Mouse (Mus musculus) fat pad, adult 2 months (tissue): Measurements from ENCODE around the gene Magi1.

ENCODE experiments used
- DNase-seq: peaks from one replicate; pipeline ENCODE4 v3.0.0-alpha.2; 2011; ENCODE audit warnings: low read depth, low spot score; ENCODE audit errors: extremely low read depth

The Magi1 gene

GRCm38 (mm10) chr6:94069421-94069820 is 214.3 kb downstream of the Magi1 start:
- DNase-seq = no peak

DNA sequence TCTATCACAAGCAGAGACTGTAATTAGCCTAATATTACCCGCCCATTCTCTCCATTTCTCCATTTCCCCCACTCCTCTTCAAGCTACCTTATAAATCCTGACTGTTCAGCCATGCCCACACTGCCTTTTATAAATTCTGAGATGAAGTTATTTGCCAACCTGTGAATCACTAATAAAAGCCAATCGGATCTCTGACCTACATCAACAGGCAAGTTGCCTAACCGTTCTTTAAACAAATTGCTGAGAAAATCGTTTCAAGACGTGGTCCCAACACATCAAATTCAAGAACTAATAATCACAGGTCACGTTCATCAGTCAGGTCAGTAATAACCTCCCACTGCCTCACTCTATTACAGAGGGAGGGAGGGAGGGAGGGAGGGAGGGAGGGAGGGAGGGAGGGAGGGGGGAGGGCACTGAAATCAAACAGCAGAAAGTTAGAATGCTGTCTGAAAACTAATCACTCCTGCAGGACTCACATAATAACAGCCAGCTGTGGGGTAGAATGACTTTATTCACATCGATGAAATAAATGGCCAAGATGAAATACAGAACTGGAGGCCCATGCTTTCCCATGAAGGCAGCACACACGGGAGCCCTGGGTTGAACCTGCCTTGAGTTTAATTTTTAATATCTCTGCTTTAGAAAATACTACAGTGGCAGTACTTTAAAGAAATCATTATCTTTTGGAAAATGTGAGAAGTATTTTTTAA is 215.8 kb downstream of the Magi1 start:
- no peak for DNase-seq

GRCm38 (mm10) chr6:94064832-94065231 is 218.9 kb downstream of the Magi1 start:
- DNase-seq = no peak

DNA sequence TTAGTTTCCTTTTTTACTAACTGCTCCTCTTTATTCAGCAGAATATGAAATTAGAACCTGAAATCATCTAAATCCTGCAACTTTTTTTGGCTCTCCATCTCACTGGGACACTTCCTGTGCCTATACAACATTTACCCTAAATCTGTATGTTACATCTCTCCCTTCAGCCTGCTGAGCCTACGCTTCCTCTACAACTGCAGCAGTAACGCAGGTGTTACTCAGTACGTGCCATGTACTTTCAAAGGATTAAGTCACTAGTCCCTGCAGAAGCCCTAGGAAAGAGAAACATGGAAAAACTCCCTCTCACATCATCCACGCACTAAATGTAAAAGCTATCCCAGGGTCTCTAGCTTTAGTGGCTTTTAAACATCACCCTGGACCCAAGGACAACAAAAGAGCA is 220.2 kb downstream of the Magi1 start:
- no peak for DNase-seq

DNA sequence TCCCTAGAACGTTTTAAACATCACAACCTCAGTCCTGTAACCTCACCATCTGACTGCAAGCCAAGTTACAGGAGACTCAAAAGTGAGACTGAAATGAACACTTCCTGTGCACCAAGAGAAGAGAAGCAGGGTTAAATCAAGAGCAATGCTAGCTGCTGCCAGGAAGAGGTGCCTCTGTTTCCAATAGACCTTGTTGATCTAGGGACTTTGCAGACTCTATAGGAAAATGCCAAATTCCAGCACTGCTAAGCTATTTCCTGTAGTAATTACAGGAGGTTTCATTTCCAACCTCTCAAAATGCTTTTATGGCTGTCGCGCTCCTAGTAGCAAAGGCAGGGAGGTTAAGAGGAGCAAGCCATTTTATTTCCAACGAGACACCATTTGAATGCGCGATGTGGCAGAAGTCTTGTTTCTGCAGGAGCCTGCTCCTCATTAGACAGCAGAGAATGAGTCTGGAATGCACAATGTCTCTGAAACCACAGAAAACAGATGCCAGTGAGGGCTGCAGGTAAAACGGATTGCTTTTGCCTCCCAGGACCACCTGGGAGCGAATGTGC is 222.2 kb downstream of the Magi1 start:
- no peak for DNase-seq

DNA sequence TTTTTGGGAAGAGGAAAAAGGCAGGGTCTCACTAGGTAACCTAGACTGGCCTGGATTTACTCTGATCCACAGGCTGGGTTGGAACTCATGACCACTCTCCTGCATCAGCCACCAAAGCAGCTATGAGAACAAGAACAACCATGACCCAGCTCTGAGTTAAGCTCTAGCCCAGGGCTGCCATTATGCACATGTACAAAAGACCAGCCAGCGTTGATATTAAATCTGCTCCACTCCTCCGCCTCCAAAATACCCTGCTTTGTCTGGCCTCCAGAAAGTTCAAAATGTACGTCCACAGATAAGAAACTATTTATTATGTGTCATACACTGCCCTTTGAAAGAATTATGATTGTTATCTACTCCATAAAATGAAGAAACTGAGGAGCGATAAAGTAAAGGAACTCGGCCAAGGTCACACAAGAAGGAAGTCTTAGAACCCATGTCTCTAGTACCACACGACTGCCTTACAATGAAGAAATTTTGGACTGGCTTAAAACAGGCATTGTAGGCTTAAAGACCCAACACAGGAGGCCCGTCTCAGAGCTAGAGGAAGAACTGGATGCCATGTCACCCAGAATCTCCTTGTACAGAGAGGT is 223.0 kb downstream of the Magi1 start:
- DNase-seq = no peak

DNA sequence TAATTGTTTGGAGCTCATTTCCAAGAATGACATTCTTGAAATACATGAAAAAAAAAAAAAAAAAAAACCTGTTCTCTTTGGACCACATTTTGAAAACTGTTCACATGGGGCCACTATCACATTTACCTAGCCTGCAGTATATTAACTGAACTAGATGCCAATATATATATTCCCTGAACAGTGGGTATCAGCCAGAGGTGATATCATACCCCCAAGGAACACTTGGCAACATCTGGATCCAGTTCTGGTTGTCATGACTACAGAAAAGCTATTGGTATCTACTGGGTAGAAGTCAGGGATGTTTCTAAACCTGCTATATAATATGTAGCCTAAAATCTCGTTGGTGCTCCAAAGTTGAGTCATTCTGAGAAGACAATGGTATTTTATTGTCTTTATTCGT is 224.6 kb downstream of the Magi1 start:
- DNase-seq = no peak

DNA sequence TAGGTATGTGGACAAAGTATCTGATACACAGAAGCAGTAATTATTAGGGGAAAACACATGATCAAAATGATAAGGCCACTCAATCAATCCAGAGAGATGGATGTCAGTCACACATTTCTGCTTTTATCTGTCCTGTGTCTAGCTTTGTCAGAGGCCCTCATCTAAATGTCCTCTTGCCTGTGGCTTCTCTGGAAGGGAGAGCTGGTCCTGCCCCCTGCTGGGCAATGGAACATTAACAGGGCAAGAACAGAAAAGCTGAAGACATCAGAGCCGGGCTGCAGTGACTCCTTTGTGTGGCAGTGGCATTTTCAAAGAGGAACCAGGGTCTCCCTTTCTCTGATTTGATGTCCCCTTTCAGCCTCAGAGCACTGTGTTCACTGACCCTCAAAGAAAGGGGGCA is 229.8 kb downstream of the Magi1 start:
- DNase-seq = no peak

DNA sequence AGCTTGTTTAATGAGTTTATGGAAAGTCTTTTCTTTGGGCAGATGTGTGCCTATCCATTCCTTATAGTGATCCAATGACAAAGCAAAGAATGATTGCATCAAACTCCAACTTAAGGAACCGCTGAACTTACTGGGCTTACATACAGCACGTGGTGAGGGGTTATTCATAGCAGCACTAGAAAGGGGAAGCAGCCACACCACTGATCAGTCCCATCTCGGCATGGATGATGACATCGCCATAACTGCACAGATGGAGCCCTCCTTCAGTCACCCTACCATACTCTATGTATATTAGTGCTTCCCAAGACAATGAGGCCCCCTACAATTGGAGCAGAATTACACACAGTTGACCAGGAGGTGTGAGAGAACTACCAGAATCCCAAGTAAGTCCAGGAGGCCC is 238.5 kb downstream of the Magi1 start:
- no peak for DNase-seq

GRCm38 (mm10) chr6:94043461-94043860 is 240.3 kb downstream of the Magi1 start:
- DNase-seq = no peak

GRCm38 (mm10) chr6:94040093-94040492 is 243.6 kb downstream of the Magi1 start:
- no peak for DNase-seq

DNA sequence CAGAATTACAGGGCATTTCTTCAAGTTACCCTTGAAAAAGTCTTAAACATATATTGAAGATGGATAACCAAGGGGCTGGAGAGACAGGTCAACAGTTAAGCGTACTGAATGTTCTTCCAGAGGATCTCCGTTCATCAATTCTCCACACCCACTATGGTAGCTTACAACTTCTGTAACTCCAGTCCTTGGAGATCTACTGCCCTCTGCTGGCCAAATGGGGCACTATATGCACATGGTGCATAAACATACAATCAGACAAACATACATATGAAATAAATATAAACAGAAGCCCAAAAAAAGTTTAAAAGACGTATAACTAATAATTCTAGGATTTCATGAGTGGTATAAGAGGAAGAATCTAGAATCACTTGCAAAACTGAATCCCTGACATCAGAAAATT is 244.8 kb downstream of the Magi1 start:
- DNase-seq = no peak

DNA sequence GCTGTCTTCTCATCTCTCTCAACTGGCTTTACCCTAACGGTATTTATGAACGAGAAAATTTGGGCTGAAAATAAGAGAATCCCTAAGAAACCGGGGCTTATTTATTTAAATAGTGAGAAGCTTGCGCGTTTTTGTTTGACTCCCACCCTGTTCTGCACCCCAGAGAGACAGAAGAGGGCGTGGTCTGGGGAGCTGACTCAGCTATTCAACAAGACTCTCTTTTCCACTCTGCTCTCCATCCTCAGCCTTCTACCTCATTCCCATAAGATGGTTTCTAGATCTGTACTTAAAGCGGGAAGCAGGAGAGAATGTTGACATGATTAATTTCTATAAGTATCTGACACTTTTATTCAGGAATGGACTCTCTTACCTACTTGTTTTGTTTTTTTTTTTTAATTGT is 247.2 kb downstream of the Magi1 start:
- no peak for DNase-seq

GRCm38 (mm10) chr6:94026361-94026760 is 257.4 kb downstream of the Magi1 start:
- no peak for DNase-seq

DNA sequence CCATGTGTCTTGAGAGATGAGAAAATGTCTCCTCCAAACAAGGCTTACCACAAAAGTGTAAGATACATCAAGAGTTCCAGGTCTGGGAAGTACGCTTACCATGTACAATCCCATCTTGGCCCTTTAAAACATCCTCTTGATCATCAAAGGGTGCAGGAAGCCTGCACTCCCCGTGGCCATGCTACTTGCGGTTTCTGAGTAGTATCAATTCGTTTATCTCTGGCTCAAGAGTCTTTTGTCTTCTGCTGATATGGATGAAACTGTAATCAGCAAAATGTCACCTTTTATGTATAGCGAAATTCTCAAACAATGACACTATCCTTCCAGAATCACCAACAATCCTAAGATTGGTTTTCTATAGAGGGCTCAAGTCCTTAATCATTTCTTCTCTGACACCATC is 261.3 kb downstream of the Magi1 start:
- DNase-seq = no peak

DNA sequence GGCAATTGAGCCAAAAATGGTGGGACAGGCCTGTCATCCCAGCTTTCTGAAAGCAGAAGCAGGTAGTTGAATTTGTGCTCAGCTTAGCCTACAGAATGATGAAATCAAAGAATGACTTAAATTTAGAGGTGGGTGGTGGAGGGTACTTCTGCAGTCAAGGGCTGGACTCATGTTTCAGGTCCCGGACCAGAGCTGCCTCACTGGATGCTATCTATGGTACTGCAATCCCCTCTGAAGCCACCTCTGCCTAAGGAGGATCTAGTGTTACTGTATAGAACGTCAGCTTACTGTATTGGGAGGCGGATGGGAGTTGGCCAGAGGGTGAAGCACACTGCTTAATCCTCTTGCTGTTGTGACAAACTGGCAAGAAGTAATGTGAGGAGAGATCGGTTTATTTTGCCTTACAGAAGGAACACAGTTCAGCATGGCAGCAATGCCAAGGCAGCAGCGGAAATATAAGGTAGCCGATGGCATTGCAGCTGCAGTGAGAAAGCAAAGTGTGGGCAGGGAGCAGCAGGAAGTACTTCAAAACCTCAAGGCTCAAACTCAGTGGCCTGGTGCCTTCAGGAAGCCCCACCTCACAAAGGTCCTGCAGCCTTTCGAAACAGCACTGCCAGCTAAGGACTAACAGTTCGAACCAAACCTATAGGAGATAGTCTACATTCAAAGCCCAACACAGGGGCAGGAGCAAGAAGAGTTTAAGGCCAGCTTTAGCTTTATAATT is 262.3 kb downstream of the Magi1 start:
- DNase-seq = no peak

- no peak for DNase-seq
These were observed 263.2 kb downstream of the Magi1 start for GRCm38 (mm10) chr6:94020566-94020965.

- DNase-seq = no peak
These were observed 263.8 kb downstream of the Magi1 start for GRCm38 (mm10) chr6:94019935-94020334.

DNA sequence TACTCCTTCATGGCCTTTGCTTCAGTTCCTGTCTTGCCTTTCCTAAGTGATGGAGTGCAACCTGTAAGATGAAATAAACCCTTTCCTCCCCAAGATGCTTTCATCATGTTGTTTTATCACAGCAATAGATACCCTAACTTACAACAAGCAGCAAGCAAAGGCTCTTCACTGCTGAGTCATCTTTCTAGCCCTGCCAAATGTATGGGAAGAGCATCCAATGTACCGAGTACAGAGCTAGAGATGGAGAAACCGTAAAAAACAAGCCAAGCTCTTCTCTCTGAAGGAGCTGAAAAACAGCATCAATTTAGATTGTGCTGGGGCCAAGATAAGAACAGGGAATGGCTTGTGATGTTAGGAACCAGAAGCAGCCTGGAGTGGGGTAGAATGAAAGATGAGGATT is 270.0 kb downstream of the Magi1 start:
- no peak for DNase-seq

DNA sequence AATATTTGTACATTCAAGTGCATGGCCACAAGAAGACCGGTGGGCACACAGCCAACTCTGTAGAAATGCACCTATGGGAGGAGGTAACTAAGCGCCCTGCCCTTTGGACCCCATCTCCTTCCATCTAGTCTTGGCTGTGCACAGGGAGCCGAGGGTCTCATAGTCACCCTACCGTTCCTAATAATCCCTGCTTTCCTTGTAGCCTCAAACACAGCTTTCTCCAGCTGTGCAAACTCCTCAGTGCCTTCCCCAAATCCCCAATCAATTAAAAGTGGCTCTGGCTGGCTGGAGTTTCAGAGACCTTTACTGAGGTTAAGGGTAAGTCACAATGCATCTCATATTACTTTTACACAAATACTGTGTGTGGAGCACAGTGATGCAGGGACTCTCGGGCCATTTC is 271.8 kb downstream of the Magi1 start:
- DNase-seq = no peak

DNA sequence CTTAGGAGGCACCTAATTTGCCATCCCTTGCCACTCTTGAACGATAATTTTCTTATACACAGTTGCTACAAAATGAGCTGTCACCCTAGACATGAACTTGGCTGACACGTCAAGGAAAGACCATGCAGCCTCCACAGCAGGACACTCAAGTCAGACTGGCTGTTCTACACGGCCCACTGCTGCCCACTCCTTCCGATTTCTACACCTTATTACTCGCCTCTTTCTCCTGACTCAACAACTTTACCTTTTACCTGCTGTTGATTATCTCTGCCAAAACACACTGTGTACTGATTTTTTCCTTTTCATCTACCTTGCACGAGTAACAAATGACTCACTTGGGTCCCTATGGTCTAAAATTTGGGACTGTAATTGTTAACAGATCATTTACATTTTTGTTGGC is 272.2 kb downstream of the Magi1 start:
- peak; percentile 56 for DNase-seq

DNA sequence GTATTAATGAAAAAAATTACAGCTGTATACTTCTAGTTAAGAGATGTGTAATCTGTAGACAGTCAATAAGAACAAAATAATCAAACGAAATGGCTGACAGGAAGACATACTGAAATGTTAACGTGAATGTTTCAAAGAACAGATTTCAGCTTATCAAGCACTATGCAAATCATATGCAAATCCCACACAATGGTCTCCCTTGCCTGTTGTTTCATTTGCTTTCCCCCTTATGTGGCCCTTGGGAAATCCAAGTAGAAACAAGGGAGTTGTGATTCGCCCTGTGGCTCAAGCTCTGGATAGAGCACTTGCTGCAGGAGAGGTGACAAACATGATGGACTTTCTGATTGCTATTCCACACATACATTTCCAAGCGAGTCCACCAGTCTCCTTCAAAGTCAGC is 275.1 kb downstream of the Magi1 start:
- DNase-seq = no peak
